Mouse (Mus musculus) olfactory bulb, adult 2 months (tissue): ENCODE measurements at regions not wholly inside any gene's neighbourhood (a gene's known extent, or its start where the extent isn't known, plus 50 kb on each side); places are given as distances from the start of the nearest gene placed in this dataset.
A peak's percentile ranks its signal among the peaks of the same experiment; 100 is the strongest.

ENCODE experiments used
- CTCF ChIP-seq: fragments of 200-500 bp; IDR thresholded peaks from 2 replicates; pipeline ENCODE4 v1.5.1; 2012; ENCODE audit warnings: low read depth, mild to moderate bottlenecking, low read length, moderate library complexity; ENCODE audit not compliant: insufficient read depth
- POLR2A ChIP-seq: fragments of 200-500 bp; IDR thresholded peaks from 2 replicates; pipeline ENCODE4 v1.6.1; 2012; ENCODE audit warnings: mild to moderate bottlenecking, low read depth, low read length, moderate library complexity; ENCODE audit not compliant: insufficient read depth

DNA sequence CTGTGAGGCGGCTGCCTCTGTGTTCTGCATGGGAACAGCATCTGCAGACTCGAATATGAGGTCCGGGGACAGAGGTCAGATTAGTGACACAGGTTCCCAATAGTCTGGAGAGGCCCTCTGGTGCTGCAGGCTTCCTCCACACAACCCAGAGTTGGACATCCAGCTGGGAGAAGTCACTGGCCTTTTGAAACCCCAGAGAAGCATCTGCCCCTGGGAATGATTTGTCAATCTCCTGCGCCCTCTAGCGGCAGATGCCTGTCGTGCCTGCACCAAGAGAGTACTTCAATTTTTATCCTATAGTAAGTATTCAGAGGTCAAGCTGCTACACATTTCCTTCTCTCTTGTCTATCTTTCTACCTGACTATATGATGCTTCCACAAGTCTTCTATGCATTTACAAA is 62.7 kb upstream of the Nkx2-2 start:
- TF ChIP-seq CTCF (peak; percentile 71), POLR2A (no peak)
